Mouse (Mus musculus): ENCODE measurements around the gene Nprl3. TPM values are rescaled to one million over a fixed set of nuclear protein-coding genes. Genes with fewer than 3 reads are reported as not detected.
A peak's percentile ranks its signal among the peaks of the same experiment; 100 is the strongest.

Nprl3 gene
- polyA plus RNA-seq, 1 experiment from 2014 or later: 41.8 TPM

- Histone ChIP-seq H3K4me2 (no peak overlapping the region), H3K27me3 (no peaks in the 10 kb centered on the region), H3K27ac (no peak overlapping the region), H3K9me3 (no peaks in the 10 kb centered on the region), H3K9ac (no peak overlapping the region), H3K36me3 (peaks cover 51% of the 10 kb centered on the region), H3K4me3 (no peak overlapping the region), H3K4me1 (peaks cover 47% of the 10 kb centered on the region)
- ATAC-seq (ENCODE audit: insufficient number of reproducible peaks, low FRiP score, low TSS enrichment, low read depth): no peak
- WGBS: 85% methylated on average over 3 of the region's 3 CpGs
These were observed 39.1 kb downstream of the Nprl3 start for GRCm38 (mm10) chr11:32228292-32228845.

GRCm38 (mm10) chr11:32227555-32227954 lies 40.0 kb downstream of the Nprl3 start:
- 85% methylated on average over 9 of the region's 9 CpGs for WGBS
- H3K27me3 ChIP-seq: no peaks in the 10 kb centered on the region
- H3K36me3 ChIP-seq: peaks cover 44% of the 10 kb centered on the region
- no peaks in the 10 kb centered on the region for H3K9me3 ChIP-seq
- H3K4me3 ChIP-seq: no peak overlapping the region
- no peak overlapping the region for H3K27ac ChIP-seq
- H3K4me2 ChIP-seq: no peak overlapping the region
- peaks cover 55% of the 10 kb centered on the region for H3K4me1 ChIP-seq
- ATAC-seq (ENCODE audit: insufficient number of reproducible peaks, low FRiP score, low TSS enrichment, low read depth): no peak
- no peak overlapping the region for H3K9ac ChIP-seq

GRCm38 (mm10) chr11:32227041-32227440 lies 40.5 kb downstream of the Nprl3 start:
- no peak for ATAC-seq (ENCODE audit: insufficient number of reproducible peaks, low FRiP score, low TSS enrichment, low read depth)
- peaks cover 60% of the 10 kb centered on the region for H3K4me1 ChIP-seq
- no peaks in the 10 kb centered on the region for H3K27me3 ChIP-seq
- WGBS: 51% methylated on average over 1 of the region's 1 CpGs
- H3K4me2 ChIP-seq: peak overlapping the region; percentile 77
- peak overlapping the region; percentile 70 for H3K9ac ChIP-seq
- peak overlapping the region; percentile 94 for H3K27ac ChIP-seq
- peak overlapping the region; percentile 69 for H3K4me3 ChIP-seq
- H3K9me3 ChIP-seq: no peaks in the 10 kb centered on the region
- H3K36me3 ChIP-seq: peaks cover 39% of the 10 kb centered on the region

GRCm38 (mm10) chr11:32226124-32226871 lies 41.2 kb downstream of the Nprl3 start, which contains the start of gene Mpg:
Mpg (plus strand) TSS chr11:32226505.
- H3K36me3 ChIP-seq: peaks cover 31% of the 10 kb centered on the region
- H3K4me1 ChIP-seq: peaks cover 60% of the 10 kb centered on the region
- peak within 1 kb of the TSS; percentile 70 for H3K9ac ChIP-seq
- H3K27ac ChIP-seq: peak within 1 kb of the TSS; percentile 94
- peak; percentile 71; the same call in 1 of the 2 replicates for ATAC-seq (ENCODE audit: insufficient number of reproducible peaks, low FRiP score, low TSS enrichment, low read depth)
- H3K4me3 ChIP-seq: peak within 1 kb of the TSS; percentile 69
- H3K9me3 ChIP-seq: no peaks in the 10 kb centered on the region
- H3K27me3 ChIP-seq: no peaks in the 10 kb centered on the region
- 3% methylated on average over 47 of the region's 47 CpGs for WGBS
- H3K4me2 ChIP-seq: peak within 1 kb of the TSS; percentile 77

GRCm38 (mm10) chr11:32225222-32226104 lies 42.0 kb downstream of the Nprl3 start:
- Histone ChIP-seq H3K36me3 (peaks cover 23% of the 10 kb centered on the region), H3K9me3 (no peaks in the 10 kb centered on the region), H3K4me1 (peaks cover 69% of the 10 kb centered on the region), H3K4me2 (peak overlapping the region; percentile 27), H3K9ac (no peak overlapping the region), H3K4me3 (no peak overlapping the region; the same call in 1 of the 2 replicates), H3K27me3 (no peaks in the 10 kb centered on the region), H3K27ac (peak overlapping the region; percentile 94)
- WGBS: 39% methylated on average over 7 of the region's 7 CpGs
- ATAC-seq (ENCODE audit: insufficient number of reproducible peaks, low FRiP score, low TSS enrichment, low read depth): no peak

GRCm38 (mm10) chr11:32224468-32225139 lies 42.9 kb downstream of the Nprl3 start:
- Histone ChIP-seq H3K27me3 (no peaks in the 10 kb centered on the region), H3K36me3 (peaks cover 16% of the 10 kb centered on the region), H3K9ac (no peak overlapping the region), H3K27ac (peak overlapping the region; percentile 94), H3K4me1 (peaks cover 77% of the 10 kb centered on the region), H3K4me2 (peak overlapping the region; percentile 27), H3K9me3 (no peaks in the 10 kb centered on the region), H3K4me3 (no peak overlapping the region)
- ATAC-seq (ENCODE audit: insufficient number of reproducible peaks, low FRiP score, low TSS enrichment, low read depth): peak; percentile 57; the same call in 1 of the 2 replicates
- 7% methylated on average over 4 of the region's 4 CpGs for WGBS

GRCm38 (mm10) chr11:32223297-32223967 lies 44.1 kb downstream of the Nprl3 start:
- Histone ChIP-seq H3K4me1 (peaks cover 89% of the 10 kb centered on the region), H3K4me2 (no peak overlapping the region), H3K9me3 (no peaks in the 10 kb centered on the region), H3K4me3 (no peak overlapping the region), H3K9ac (no peak overlapping the region), H3K27ac (peak overlapping the region; percentile 94), H3K36me3 (peaks cover 4% of the 10 kb centered on the region; the same call in 1 of the 2 replicates), H3K27me3 (no peaks in the 10 kb centered on the region)
- no peak for ATAC-seq (ENCODE audit: insufficient number of reproducible peaks, low FRiP score, low TSS enrichment, low read depth)
- WGBS: 74% methylated on average over 4 of the region's 4 CpGs

GRCm38 (mm10) chr11:32222570-32223194 lies 44.8 kb downstream of the Nprl3 start:
- H3K9ac ChIP-seq: peak overlapping the region; percentile 91; the same call in 1 of the 2 replicates
- no peaks in the 10 kb centered on the region for H3K36me3 ChIP-seq
- H3K4me3 ChIP-seq: peak overlapping the region; percentile 87
- peak overlapping the region; percentile 70 for H3K4me2 ChIP-seq
- no peaks in the 10 kb centered on the region for H3K27me3 ChIP-seq
- H3K9me3 ChIP-seq: no peaks in the 10 kb centered on the region
- WGBS: 8% methylated on average over 21 of the region's 21 CpGs
- ATAC-seq (ENCODE audit: insufficient number of reproducible peaks, low FRiP score, low TSS enrichment, low read depth): no peak
- peak overlapping the region; percentile 96 for H3K27ac ChIP-seq
- H3K4me1 ChIP-seq: peaks cover 90% of the 10 kb centered on the region

- no peaks in the 10 kb centered on the region for H3K9me3 ChIP-seq
- H3K4me1 ChIP-seq: peaks cover 86% of the 10 kb centered on the region
- H3K27ac ChIP-seq: peak within 1 kb of the TSS; percentile 96
- peak within 1 kb of the TSS; percentile 87 for H3K4me3 ChIP-seq
- WGBS: under 1% methylated on average over 67 of the region's 72 CpGs
- peak; percentile 52; the same call in 1 of the 2 replicates for ATAC-seq (ENCODE audit: insufficient number of reproducible peaks, low FRiP score, low TSS enrichment, low read depth)
- H3K9ac ChIP-seq: peak within 1 kb of the TSS; percentile 91
- no peaks in the 10 kb centered on the region for H3K36me3 ChIP-seq
- H3K27me3 ChIP-seq: no peaks in the 10 kb centered on the region
- peak within 1 kb of the TSS; percentile 70 for H3K4me2 ChIP-seq
These were observed 45.5 kb downstream of the Nprl3 start, which contains the start of gene Rhbdf1 for GRCm38 (mm10) chr11:32221951-32222409. Rhbdf1 (minus strand) TSS chr11:32222300.

- peak overlapping the region; percentile 87 for H3K4me3 ChIP-seq
- ATAC-seq (ENCODE audit: insufficient number of reproducible peaks, low FRiP score, low TSS enrichment, low read depth): peak; percentile 52
- H3K4me1 ChIP-seq: peaks cover 82% of the 10 kb centered on the region
- H3K27ac ChIP-seq: peak overlapping the region; percentile 96
- no peaks in the 10 kb centered on the region for H3K27me3 ChIP-seq
- peaks cover 2% of the 10 kb centered on the region; the same call in 1 of the 2 replicates for H3K36me3 ChIP-seq
- H3K4me2 ChIP-seq: peak overlapping the region; percentile 70
- peak overlapping the region; percentile 91 for H3K9ac ChIP-seq
- under 1% methylated on average over 46 of the region's 46 CpGs for whole genome bisulfite sequencing
- H3K9me3 ChIP-seq: no peaks in the 10 kb centered on the region
These were observed 46.1 kb downstream of the Nprl3 start for GRCm38 (mm10) chr11:32221225-32221950.
